Mouse (Mus musculus): ENCODE results near the gene Spx. TPM values are rescaled to one million over a fixed set of nuclear protein-coding genes. Genes with fewer than 3 reads are reported as not detected.

Spx gene
- polyA plus RNA-seq, 1 experiment from 2014 or later = 0.49 TPM

DNA sequence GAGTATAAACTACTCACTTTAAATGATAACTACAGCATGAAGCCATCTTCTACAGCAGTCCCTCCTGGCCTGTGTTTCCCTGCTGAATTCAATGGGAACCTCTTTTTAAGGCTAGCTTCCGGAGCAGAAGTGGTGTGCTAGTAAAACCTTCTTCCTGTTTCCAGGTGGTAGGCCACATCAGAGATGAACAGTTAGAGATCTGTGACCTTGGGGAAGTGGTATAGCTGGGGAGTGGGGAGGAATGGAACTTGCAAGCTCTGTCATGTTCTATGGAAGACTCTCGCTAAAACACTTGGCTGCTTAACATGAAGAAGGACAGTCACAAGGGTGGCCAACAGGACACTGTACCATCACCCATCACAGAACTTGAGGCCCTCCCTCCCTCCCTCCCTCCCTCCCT is 40.1 kb downstream of the Spx start:
- Histone ChIP-seq H3K27ac (replicated peaks) (no peak overlapping the region), H3K27me3 (ENCODE audit: control insufficient read depth, insufficient read depth, low read length) (no peaks in the 10 kb centered on the region), H3K4me1 (replicated peaks; ENCODE audit: control insufficient read depth, insufficient read depth) (0 out of 2 replicates have a peak, but pooled peaks cover 2% of the 10 kb centered on the region), H3K9ac (ENCODE audit: low read length) (no peak overlapping the region), H3K9me3 (ENCODE audit: control insufficient read depth, low read length) (no peaks in the 10 kb centered on the region), H3K4me3 (ENCODE audit: low read depth, low read length) (no peak overlapping the region), H3K36me3 (ENCODE audit: control insufficient read depth, insufficient read depth, low read length) (no peaks in the 10 kb centered on the region), H3K4me2 (replicated peaks; ENCODE audit: low read depth) (no peak overlapping the region)
- DNase-seq (ENCODE audit: low spot score) = no peak
- ATAC-seq (ENCODE audit: low FRiP score, low TSS enrichment) = no peak
- WGBS = 82% methylated on average over 2 of the region's 2 CpGs
- TF ChIP-seq CTCF (IDR thresholded peaks at IDR 0.05; ENCODE audit: low read depth) (no peak), EP300 (optimal IDR thresholded peaks at IDR 0.05) (no peak)

DNA sequence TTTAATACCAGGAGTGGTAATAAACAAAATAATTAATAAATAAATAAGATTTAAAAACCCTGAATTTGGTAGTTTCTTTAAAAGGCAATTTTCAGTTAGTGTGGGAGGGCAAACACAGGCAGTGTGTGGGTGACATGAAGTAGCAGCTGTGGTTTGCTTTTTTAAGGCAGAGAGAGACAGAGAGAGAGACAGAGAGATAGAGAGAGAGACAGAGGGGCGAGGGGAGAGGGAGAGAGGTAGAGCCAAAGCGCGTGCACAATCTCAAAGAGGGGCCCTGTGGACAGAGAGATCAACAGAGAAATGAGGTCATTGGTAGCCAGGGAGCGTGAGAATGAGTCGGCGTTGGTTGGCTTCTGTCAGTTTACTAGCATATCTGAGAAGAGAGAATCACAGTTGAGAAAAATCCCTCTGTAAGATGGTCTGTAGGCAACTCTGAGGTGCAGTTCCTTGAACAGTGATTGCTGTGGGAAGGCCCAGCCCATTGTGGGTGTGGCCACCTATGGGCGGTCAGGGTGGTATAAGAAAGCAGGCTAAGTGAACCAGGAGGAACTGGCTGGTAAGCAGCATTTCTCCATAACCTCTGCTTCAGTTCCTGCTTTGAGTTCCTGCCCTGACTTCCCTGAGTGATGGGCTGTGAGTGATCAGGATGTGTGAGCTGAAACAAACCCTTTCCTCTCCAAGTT is 42.2 kb downstream of the Spx start:
- ATAC-seq (ENCODE audit: low FRiP score, low TSS enrichment) = peak; percentile 81
- H3K36me3 ChIP-seq (ENCODE audit: control insufficient read depth, insufficient read depth, low read length) = no peaks in the 10 kb centered on the region
- no peak overlapping the region for H3K4me2 ChIP-seq (replicated peaks; ENCODE audit: low read depth)
- H3K27me3 ChIP-seq (ENCODE audit: control insufficient read depth, insufficient read depth, low read length) = no peaks in the 10 kb centered on the region
- TF ChIP-seq CTCF (IDR thresholded peaks at IDR 0.05; ENCODE audit: low read depth) (no peak), EP300 (optimal IDR thresholded peaks at IDR 0.05) (no peak)
- DNase-seq (ENCODE audit: low spot score) = peak; percentile 62
- no peaks in the 10 kb centered on the region for H3K9me3 ChIP-seq (ENCODE audit: control insufficient read depth, low read length)
- 0 out of 2 replicates have a peak, but pooled peaks cover 2% of the 10 kb centered on the region for H3K4me1 ChIP-seq (replicated peaks; ENCODE audit: control insufficient read depth, insufficient read depth)
- H3K27ac ChIP-seq (replicated peaks) = no peak overlapping the region
- H3K9ac ChIP-seq (ENCODE audit: low read length) = no peak overlapping the region
- H3K4me3 ChIP-seq (ENCODE audit: low read depth, low read length) = no peak overlapping the region
- 64% methylated on average over 7 of the region's 7 CpGs for WGBS

DNA sequence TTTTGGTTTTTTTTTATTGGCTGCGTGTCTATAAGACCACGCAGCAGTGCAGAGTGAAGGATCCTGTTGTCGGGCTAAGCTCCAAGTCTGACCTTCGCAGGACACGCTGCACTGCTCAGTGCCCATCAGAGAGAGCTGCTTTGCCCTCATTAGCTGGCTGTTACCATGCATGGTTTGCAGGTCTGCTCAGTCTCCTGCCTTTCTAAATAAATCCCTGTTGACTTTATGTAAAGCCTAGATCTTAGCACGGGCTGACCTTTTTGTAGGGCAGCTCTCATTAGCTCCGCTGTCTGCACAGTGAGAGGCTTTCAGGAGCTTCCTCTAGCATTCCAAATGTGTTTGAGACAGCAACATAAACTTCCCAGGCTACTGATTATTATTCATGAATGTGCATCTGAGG is 44.8 kb downstream of the Spx start:
- DNase-seq (ENCODE audit: low spot score) (no peak), ATAC-seq (ENCODE audit: low FRiP score, low TSS enrichment) (no peak)
- no peaks in the 10 kb centered on the region for H3K27me3 ChIP-seq (ENCODE audit: control insufficient read depth, insufficient read depth, low read length)
- H3K36me3 ChIP-seq (ENCODE audit: control insufficient read depth, insufficient read depth, low read length) = no peaks in the 10 kb centered on the region
- no peak overlapping the region for H3K9ac ChIP-seq (ENCODE audit: low read length)
- no peak overlapping the region for H3K4me3 ChIP-seq (ENCODE audit: low read depth, low read length)
- 0 out of 2 replicates have a peak, but pooled peaks cover 2% of the 10 kb centered on the region for H3K4me1 ChIP-seq (replicated peaks; ENCODE audit: control insufficient read depth, insufficient read depth)
- WGBS = 26% methylated on average over 7 of the region's 7 CpGs
- no peak overlapping the region for H3K27ac ChIP-seq (replicated peaks)
- H3K9me3 ChIP-seq (ENCODE audit: control insufficient read depth, low read length) = no peaks in the 10 kb centered on the region
- TF ChIP-seq EP300 (optimal IDR thresholded peaks at IDR 0.05) (no peak), CTCF (IDR thresholded peaks at IDR 0.05; ENCODE audit: low read depth) (no peak)
- no peak overlapping the region for H3K4me2 ChIP-seq (replicated peaks; ENCODE audit: low read depth)

DNA sequence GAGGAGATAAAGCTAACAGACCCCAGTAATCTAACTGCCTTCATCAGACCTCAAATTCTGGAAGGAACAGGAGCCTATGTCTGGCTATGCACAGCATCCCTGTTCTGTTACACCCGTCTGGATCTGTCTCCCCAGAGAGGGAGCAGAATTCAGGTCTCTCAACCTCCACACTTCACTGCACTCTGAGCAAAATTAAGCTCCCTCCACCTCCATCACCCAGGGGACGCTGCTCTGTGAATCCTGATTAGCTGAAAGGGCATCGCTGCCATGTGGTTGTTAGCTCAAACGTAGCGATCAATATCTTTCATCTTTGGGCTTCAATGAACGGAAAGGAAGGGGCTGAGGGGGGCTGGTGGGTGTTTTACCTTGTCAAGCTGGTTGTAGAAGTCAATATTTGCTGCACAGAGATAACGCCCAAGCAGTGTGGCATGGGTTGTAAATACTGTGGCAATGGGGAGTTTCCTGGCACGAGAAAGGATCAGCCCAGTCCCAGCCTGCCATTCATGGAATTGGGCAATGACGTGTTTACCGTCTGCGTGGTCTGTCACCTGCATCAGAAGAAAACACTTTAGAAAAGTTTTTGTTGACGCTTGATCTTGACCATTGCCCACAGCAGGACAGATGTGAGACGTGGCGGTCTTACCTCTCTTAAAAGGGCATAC is 45.9 kb downstream of the Spx start:
- no peak overlapping the region for H3K27ac ChIP-seq (replicated peaks)
- H3K4me2 ChIP-seq (replicated peaks; ENCODE audit: low read depth) = no peak overlapping the region
- no peak overlapping the region for H3K4me3 ChIP-seq (ENCODE audit: low read depth, low read length)
- H3K9ac ChIP-seq (ENCODE audit: low read length) = no peak overlapping the region
- no peaks in the 10 kb centered on the region for H3K36me3 ChIP-seq (ENCODE audit: control insufficient read depth, insufficient read depth, low read length)
- H3K4me1 ChIP-seq (replicated peaks; ENCODE audit: control insufficient read depth, insufficient read depth) = 0 out of 2 replicates have a peak, but pooled peaks cover 2% of the 10 kb centered on the region
- H3K27me3 ChIP-seq (ENCODE audit: control insufficient read depth, insufficient read depth, low read length) = no peaks in the 10 kb centered on the region
- ATAC-seq (ENCODE audit: low FRiP score, low TSS enrichment) (peak; percentile 90), DNase-seq (ENCODE audit: low spot score) (peak; percentile 41)
- no peaks in the 10 kb centered on the region for H3K9me3 ChIP-seq (ENCODE audit: control insufficient read depth, low read length)
- 52% methylated on average over 14 of the region's 14 CpGs for WGBS
- TF ChIP-seq CTCF (IDR thresholded peaks at IDR 0.05; ENCODE audit: low read depth) = no peak
- TF ChIP-seq EP300 (optimal IDR thresholded peaks at IDR 0.05) = no peak

DNA sequence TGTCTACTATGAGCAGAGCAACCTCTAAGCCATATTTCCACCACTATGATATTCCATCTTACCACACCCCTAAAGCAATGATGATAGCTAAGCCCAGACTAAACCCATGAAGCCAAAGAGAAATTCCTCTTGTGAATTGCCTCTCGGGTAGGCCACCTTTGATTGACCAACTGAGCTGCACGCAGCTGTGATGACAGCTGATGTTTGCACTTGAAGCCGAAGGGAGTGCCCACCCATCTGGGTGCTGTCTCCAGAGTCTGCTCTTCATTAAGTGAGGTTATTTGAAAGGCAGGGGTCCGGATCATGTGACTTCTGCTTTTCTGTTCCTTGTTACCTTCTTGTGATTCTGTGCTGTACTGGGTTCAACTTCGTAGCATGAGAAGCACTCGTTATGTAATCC is 49.0 kb downstream of the Spx start:
- Histone ChIP-seq H3K27ac (replicated peaks) (no peak overlapping the region), H3K4me2 (replicated peaks; ENCODE audit: low read depth) (no peak overlapping the region), H3K36me3 (ENCODE audit: control insufficient read depth, insufficient read depth, low read length) (no peaks in the 10 kb centered on the region), H3K27me3 (ENCODE audit: control insufficient read depth, insufficient read depth, low read length) (no peaks in the 10 kb centered on the region), H3K9me3 (ENCODE audit: control insufficient read depth, low read length) (no peaks in the 10 kb centered on the region), H3K9ac (ENCODE audit: low read length) (no peak overlapping the region), H3K4me3 (ENCODE audit: low read depth, low read length) (no peak overlapping the region), H3K4me1 (replicated peaks; ENCODE audit: control insufficient read depth, insufficient read depth) (0 out of 2 replicates have a peak, but pooled peaks cover 2% of the 10 kb centered on the region)
- 71% methylated on average over 6 of the region's 6 CpGs for WGBS
- TF ChIP-seq CTCF (IDR thresholded peaks at IDR 0.05; ENCODE audit: low read depth) = no peak
- ATAC-seq (ENCODE audit: low FRiP score, low TSS enrichment) = no peak
- no peak for DNase-seq (ENCODE audit: low spot score)

Other genes starting within 250 kb of the Spx start
- 0.11 and 0.13 TPM in 2 replicates for gene Slco1a6, start 204.9 kb upstream of the Spx start, polyA plus RNA-seq (2015; fragmentation: Nextera tagmentation; extraction: Ambion mirVana)
- 0.87 and 1.7 TPM in 2 replicates for gene Iapp, start 115.0 kb upstream of the Spx start, polyA plus RNA-seq (2015; fragmentation: Nextera tagmentation; extraction: Ambion mirVana)
- gene Slco1a5, start 90.5 kb upstream of the Spx start, polyA plus RNA-seq (2015; fragmentation: Nextera tagmentation; extraction: Ambion mirVana) = 1.4 and 1.6 TPM in 2 replicates
- 24.5 and 24.7 TPM in 2 replicates for gene Pyroxd1, start 67.8 kb upstream of the Spx start, polyA plus RNA-seq (2015; fragmentation: Nextera tagmentation; extraction: Ambion mirVana)
- 11.7 TPM in 2 replicates for gene Recql, start 26.4 kb upstream of the Spx start, polyA plus RNA-seq (2015; fragmentation: Nextera tagmentation; extraction: Ambion mirVana)
- 62.2 and 68.5 TPM in 2 replicates for gene Golt1b, start 26.2 kb upstream of the Spx start, polyA plus RNA-seq (2015; fragmentation: Nextera tagmentation; extraction: Ambion mirVana)
- 0.07 and 0.58 TPM in 2 replicates for gene Gys2, start 59.7 kb downstream of the Spx start, polyA plus RNA-seq (2015; fragmentation: Nextera tagmentation; extraction: Ambion mirVana)
- gene Ldhb, start 94.5 kb downstream of the Spx start, polyA plus RNA-seq (2015; fragmentation: Nextera tagmentation; extraction: Ambion mirVana) = 151 and 174 TPM in 2 replicates
- gene Kcnj8, start 158.2 kb downstream of the Spx start, polyA plus RNA-seq (2015; fragmentation: Nextera tagmentation; extraction: Ambion mirVana) = 44.6 and 45.4 TPM in 2 replicates

Data from stomach, postnatal 0 days (tissue).